Comparison of ENCODE assay signal across 11 mouse cellular contexts in genomic region chr1:154157131-154157530, GRCm38 (mm10). TPM values are rescaled to one million over a fixed set of nuclear protein-coding genes. Genes with fewer than 3 reads are reported as not detected.
DNase-seq lines count a peak whose midpoint lies in the region; ATAC-seq and TF ChIP-seq lines count a peak whose summit lies in the region.
"Had no signal": no experiment of that assay in that cellular context is flagged by ENCODE, and none has a peak within 500 bp of the region (broad histone marks: within the 10 kb centered on the region; RNA-seq: fewer than 3 reads in every experiment).

No protein-coding gene starts in this region.

- no peak overlapping the region; the same call in 1 of the 2 replicates for H3K4me2 ChIP-seq in embryonic facial prominence, embryonic 13.5 days
- H3K4me2 ChIP-seq in hindbrain, embryonic 13.5 days: no peak overlapping the region
- H3K4me2 ChIP-seq in midbrain, embryonic 16.5 days (ENCODE audit: low read length): no peak overlapping the region
- H3K4me2 ChIP-seq: heart, embryonic 15.5 days; kidney, embryonic 15.5 days had no signal

- no peaks in the 10 kb centered on the region for H3K36me3 ChIP-seq in embryonic facial prominence, embryonic 13.5 days
- H3K36me3 ChIP-seq in hindbrain, embryonic 13.5 days: no peaks in the 10 kb centered on the region
- no peaks in the 10 kb centered on the region for H3K36me3 ChIP-seq in midbrain, embryonic 16.5 days (ENCODE audit: control insufficient read depth, insufficient read depth, low read length)
- H3K36me3 ChIP-seq: heart, embryonic 15.5 days; kidney, embryonic 15.5 days had no signal

- no peak overlapping the region for H3K4me3 ChIP-seq in layer of hippocampus, adult 2 months
- H3K4me3 ChIP-seq in embryonic facial prominence, embryonic 13.5 days: no peak overlapping the region
- H3K4me3 ChIP-seq in hindbrain, embryonic 13.5 days: no peak overlapping the region
- no peak overlapping the region for H3K4me3 ChIP-seq in midbrain, embryonic 16.5 days (ENCODE audit: low read depth, low read length)
- H3K4me3 ChIP-seq: heart, embryonic 15.5 days; kidney, embryonic 15.5 days had no signal

- H3K27ac ChIP-seq in layer of hippocampus, adult 2 months: peak overlapping the region; percentile 91
- peak overlapping the region; percentile 89 for H3K27ac ChIP-seq in embryonic facial prominence, embryonic 13.5 days
- H3K27ac ChIP-seq in hindbrain, embryonic 13.5 days: peak overlapping the region; percentile 56
- peak overlapping the region; percentile 74 for H3K27ac ChIP-seq in midbrain, embryonic 16.5 days (ENCODE audit: low read length)
- H3K27ac ChIP-seq: heart, embryonic 15.5 days; kidney, embryonic 15.5 days; macrophage had no signal

- no peak for DNase-seq in layer of hippocampus, adult 2 months (ENCODE audit: low spot score in 2 of 2)
- no peak for DNase-seq in layer of hippocampus, postnatal 25 days (ENCODE audit: extremely low spot score in 1 of 2, low spot score in 1 of 2)
- no peak for DNase-seq in thymus, adult 18-20 months
- no peak for DNase-seq in B cell, adult 2 months
- no peak for DNase-seq in spleen, postnatal 14 days (ENCODE audit: low spot score in 2 of 2)

- no peak for ATAC-seq in embryonic facial prominence, embryonic 13.5 days (ENCODE audit: insufficient number of reproducible peaks, insufficient read depth, low FRiP score, low TSS enrichment, low read depth)
- peak; percentile 60 for ATAC-seq in hindbrain, embryonic 13.5 days (ENCODE audit: low FRiP score)
- peak; percentile 71 for ATAC-seq in midbrain, embryonic 16.5 days

- peaks cover 26% of the 10 kb centered on the region for H3K4me1 ChIP-seq in embryonic facial prominence, embryonic 13.5 days
- peaks cover 9% of the 10 kb centered on the region; the same call in 1 of the 2 replicates for H3K4me1 ChIP-seq in hindbrain, embryonic 13.5 days (replicated peaks)
- no peaks in the 10 kb centered on the region; the same call in 1 of the 2 replicates for H3K4me1 ChIP-seq in midbrain, embryonic 16.5 days (ENCODE audit: control insufficient read depth, insufficient read depth, low read length)
- H3K4me1 ChIP-seq: kidney, embryonic 15.5 days had no signal

- H3K9ac ChIP-seq in embryonic facial prominence, embryonic 13.5 days: no peak overlapping the region
- no peak overlapping the region for H3K9ac ChIP-seq in hindbrain, embryonic 13.5 days
- no peak overlapping the region for H3K9ac ChIP-seq in midbrain, embryonic 16.5 days (ENCODE audit: low read depth, low read length)
- H3K9ac ChIP-seq: heart, embryonic 15.5 days; kidney, embryonic 15.5 days had no signal

- WGBS in embryonic facial prominence, embryonic 13.5 days: 51% methylated on average over 4 of the region's 4 CpGs
- 58% methylated on average over 4 of the region's 4 CpGs for WGBS in hindbrain, embryonic 13.5 days
- WGBS in midbrain, embryonic 16.5 days: 46% methylated on average over 4 of the region's 4 CpGs

- no peaks in the 10 kb centered on the region for H3K9me3 ChIP-seq in embryonic facial prominence, embryonic 13.5 days
- no peaks in the 10 kb centered on the region for H3K9me3 ChIP-seq in hindbrain, embryonic 13.5 days
- H3K9me3 ChIP-seq in midbrain, embryonic 16.5 days (replicated peaks; ENCODE audit: control insufficient read depth, low read length, poor library complexity, severe bottlenecking): no peaks in the 10 kb centered on the region
- H3K9me3 ChIP-seq: heart, embryonic 15.5 days; kidney, embryonic 15.5 days had no signal

- no peaks in the 10 kb centered on the region for H3K27me3 ChIP-seq in embryonic facial prominence, embryonic 13.5 days
- no peaks in the 10 kb centered on the region for H3K27me3 ChIP-seq in hindbrain, embryonic 13.5 days
- no peaks in the 10 kb centered on the region for H3K27me3 ChIP-seq in midbrain, embryonic 16.5 days (ENCODE audit: control insufficient read depth, insufficient read depth, low read depth, low read length)
- H3K27me3 ChIP-seq: heart, embryonic 15.5 days; kidney, embryonic 15.5 days had no signal

- no peak for TF ChIP-seq CTCF in layer of hippocampus, adult 2 months (conservative IDR thresholded peaks at IDR 0.05)

RNA-seq across cellular contexts. Expression of gene Zfp648, which starts 43.9 kb away (rescaled TPM):
- total RNA-seq in layer of hippocampus, adult 2 months (2021): under 1 TPM; 0.37 to 0.44 TPM
- total RNA-seq in layer of hippocampus, postnatal 25 days (2021): under 1 TPM; 0.31 to 0.37 TPM
- 0.66 and 0.67 TPM in 2 replicates for polyA plus RNA-seq in embryonic facial prominence, embryonic 13.5 days (2015; fragmentation: Nextera tagmentation; extraction: Ambion mirVana)
- 0.26 and 0.53 TPM in 2 replicates for polyA plus RNA-seq in hindbrain, embryonic 13.5 days (2015; fragmentation: Nextera tagmentation; extraction: Ambion mirVana)
- 1.2 and 1.3 TPM in 2 replicates for polyA plus RNA-seq in midbrain, embryonic 16.5 days (2015; fragmentation: Nextera tagmentation; extraction: Ambion mirVana)
- polyA plus RNA-seq: macrophage had no signal
